Comparison of ENCODE assay signal across 35 mouse cellular contexts in the genomic region with DNA sequence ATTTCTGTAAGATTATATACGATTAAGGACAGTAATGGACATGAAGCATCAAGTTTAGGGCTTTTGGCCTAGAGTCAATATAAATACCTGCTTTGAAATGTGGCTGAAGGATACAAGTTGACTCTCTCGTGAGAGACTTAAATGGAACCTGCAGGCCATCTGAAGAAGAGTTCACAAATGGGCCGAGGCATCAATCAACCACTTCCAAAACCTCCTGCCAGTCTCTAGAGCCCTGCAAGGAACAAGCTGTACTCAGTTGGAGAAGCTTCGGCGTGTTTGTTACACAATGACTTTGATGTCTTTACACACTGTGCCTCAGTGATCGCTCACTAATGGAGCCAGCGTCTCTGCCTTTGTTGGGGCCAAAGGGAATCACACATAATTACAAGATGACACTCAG.
"Had no signal": no experiment of that assay in that cellular context is flagged by ENCODE, and none has a peak within 500 bp of the region (broad histone marks: within the 10 kb centered on the region; RNA-seq: fewer than 3 reads in every experiment).

No protein-coding gene starts in this region.

- H3K36me3 ChIP-seq: heart, embryonic 12.5 days; heart, embryonic 13.5 days; heart, embryonic 15.5 days; hindbrain, embryonic 10.5 days; hindbrain, embryonic 12.5 days; hindbrain, embryonic 13.5 days; hindbrain, embryonic 15.5 days; intestine, embryonic 15.5 days; kidney, embryonic 15.5 days had no signal

- H3K9me3 ChIP-seq: heart, embryonic 12.5 days; heart, embryonic 13.5 days; heart, embryonic 15.5 days; hindbrain, embryonic 10.5 days; hindbrain, embryonic 12.5 days; hindbrain, embryonic 13.5 days; hindbrain, embryonic 15.5 days; intestine, embryonic 15.5 days; kidney, embryonic 15.5 days had no signal

- H3K9ac ChIP-seq: heart, embryonic 12.5 days; heart, embryonic 13.5 days; heart, embryonic 15.5 days; hindbrain, embryonic 12.5 days; hindbrain, embryonic 13.5 days; hindbrain, embryonic 14.5 days; hindbrain, embryonic 15.5 days; intestine, embryonic 15.5 days; kidney, embryonic 15.5 days had no signal

- H3K4me2 ChIP-seq: heart, embryonic 11.5 days; heart, embryonic 12.5 days; heart, embryonic 13.5 days; heart, embryonic 15.5 days; hindbrain, embryonic 12.5 days; hindbrain, embryonic 13.5 days; hindbrain, embryonic 14.5 days; hindbrain, embryonic 15.5 days; intestine, embryonic 15.5 days; kidney, embryonic 15.5 days had no signal

- H3K4me1 ChIP-seq: heart, embryonic 12.5 days; heart, embryonic 13.5 days; heart, embryonic 15.5 days; hindbrain, embryonic 12.5 days; hindbrain, embryonic 13.5 days; hindbrain, embryonic 15.5 days; intestine, embryonic 15.5 days; kidney, embryonic 15.5 days had no signal

- ATAC-seq: hindbrain, embryonic 16.5 days; hindbrain, postnatal 0 days; inflammation-experienced regulatory T-cells, adult 6 months; intestine, embryonic 15.5 days; intestine, embryonic 16.5 days; intestine, postnatal 0 days had no signal

- H3K27me3 ChIP-seq: heart, embryonic 12.5 days; heart, embryonic 15.5 days; hindbrain, embryonic 12.5 days; hindbrain, embryonic 13.5 days; hindbrain, embryonic 15.5 days; intestine, embryonic 15.5 days; kidney, embryonic 15.5 days had no signal

- H3K27ac ChIP-seq: heart, embryonic 13.5 days; heart, embryonic 15.5 days; hindbrain, embryonic 10.5 days; hindbrain, embryonic 12.5 days; hindbrain, embryonic 13.5 days; hindbrain, embryonic 14.5 days; hindbrain, embryonic 15.5 days; hindbrain, postnatal 0 days; intestine, embryonic 15.5 days; kidney, embryonic 15.5 days; kidney, postnatal 0 days; layer of hippocampus, adult 2 months; left cerebral cortex, adult 2 months had no signal

- H3K4me3 ChIP-seq: heart, embryonic 12.5 days; heart, embryonic 13.5 days; heart, embryonic 15.5 days; hindbrain, embryonic 10.5 days; hindbrain, embryonic 12.5 days; hindbrain, embryonic 13.5 days; hindbrain, embryonic 15.5 days; intestine, embryonic 15.5 days; kidney, embryonic 15.5 days; layer of hippocampus, adult 2 months; left cerebral cortex, adult 2 months had no signal

- DNase-seq: heart, postnatal 10 days; heart, postnatal 14 days; heart, postnatal 36 days; heart, postnatal 4 days; kidney, adult 11 months; kidney, adult 18-20 months; kidney, adult 2 months; kidney, adult 8-10 months; kidney, adult 9 months; kidney, postnatal 10 days; kidney, postnatal 14 days; kidney, postnatal 25 days; kidney, postnatal 36 days; kidney, postnatal 4 days; layer of hippocampus, adult 9-11 months; layer of hippocampus, postnatal 36 days had no signal
